Mouse (Mus musculus) cerebellum, adult 18-20 months (tissue): ENCODE measurements at regions not wholly inside any gene's neighbourhood (a gene's known extent, or its start where the extent isn't known, plus 50 kb on each side); places are given as distances from the start of the nearest gene placed in this dataset.

ENCODE experiments used
- DNase-seq, 2 experiments: peaks; one replicate each; pipeline ENCODE4 v3.0.0; 2021

- no peak for DNase-seq
These were observed 77.7 kb downstream of the Efnb1 start for GRCm38 (mm10) chrX:99213565-99214153.

- no peak for DNase-seq
These were observed 68.1 kb downstream of the Efnb1 start for GRCm38 (mm10) chrX:99204077-99204476.

DNA sequence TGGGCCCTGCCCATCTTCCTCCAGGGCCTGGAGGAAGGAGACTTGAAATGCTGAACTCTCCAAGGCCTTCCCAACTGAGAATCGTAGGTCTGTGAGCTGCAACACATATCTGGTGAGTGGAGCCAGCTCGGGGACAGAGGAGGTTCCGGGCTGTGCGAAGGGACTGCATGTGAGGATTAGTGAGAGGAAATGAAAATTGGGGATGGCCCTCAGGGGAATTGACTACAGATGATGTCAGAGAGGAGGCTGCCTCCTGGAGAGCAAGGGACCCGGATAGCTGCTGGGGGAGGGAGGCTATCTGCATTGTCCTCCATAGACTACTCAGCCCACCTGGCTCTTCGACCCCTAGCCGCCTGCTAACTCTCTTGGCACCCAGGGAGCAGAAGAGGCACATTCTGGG lies 65.2 kb downstream of the Efnb1 start:
- no peak for DNase-seq

GRCm38 (mm10) chrX:99199669-99200068 lies 63.7 kb downstream of the Efnb1 start:
- peak in 1 of 2 experiments; percentile 4 for DNase-seq

GRCm38 (mm10) chrX:99198961-99199631 lies 63.2 kb downstream of the Efnb1 start:
- DNase-seq = peak; percentile 35 to 62
